Mouse (Mus musculus) c-Kit-positive CD71-negative TER-119-negative erythroid progenitor cells, embryonic 14.5 days (primary cell): Measurements from ENCODE around the gene Lnx1.

Experiments used
- DNase-seq: peaks from one replicate; pipeline ENCODE4 v3.0.0-alpha.2; 2013; ENCODE audit warnings: low read depth

Gene Lnx1

DNA sequence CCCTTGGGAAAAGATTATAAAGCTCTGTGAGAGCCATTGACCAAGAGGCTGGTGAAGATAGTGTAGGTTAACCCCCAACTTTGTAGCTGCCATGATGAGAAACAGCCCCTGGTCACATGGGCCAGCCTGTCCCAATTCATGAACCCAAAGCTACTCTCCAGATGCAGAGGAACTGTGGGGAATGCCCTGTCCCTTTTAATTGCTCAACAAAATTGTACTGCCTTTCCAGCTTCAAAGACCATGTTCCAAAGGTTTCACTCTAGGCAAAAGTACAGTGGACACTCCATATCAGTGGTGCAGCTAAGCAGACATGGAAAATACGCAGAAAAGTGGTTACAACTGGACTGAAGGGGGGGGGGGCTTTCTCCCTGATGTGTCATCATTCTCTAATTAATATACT, 53.6 kb downstream of the Lnx1 start:
- DNase-seq = no peak

DNA sequence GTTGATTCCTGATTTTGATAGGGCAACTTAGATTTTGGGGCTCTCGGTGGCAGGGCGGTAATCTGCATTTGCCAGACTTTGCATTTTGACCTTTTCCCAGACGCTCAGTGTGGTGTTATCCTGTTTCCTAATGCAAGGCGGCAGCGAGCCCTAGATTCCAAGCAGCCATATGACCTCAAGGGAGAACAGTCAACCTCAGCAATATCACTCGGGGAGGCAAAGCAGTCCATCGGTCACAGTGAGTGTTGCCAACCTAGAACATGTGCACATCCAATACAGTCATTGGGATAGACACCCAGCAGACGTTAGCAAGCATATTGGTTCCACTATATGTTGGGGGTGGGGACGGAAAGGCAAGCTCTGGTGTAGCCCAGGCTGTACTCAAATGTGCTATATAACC, 54.5 kb downstream of the Lnx1 start:
- DNase-seq = no peak

DNA sequence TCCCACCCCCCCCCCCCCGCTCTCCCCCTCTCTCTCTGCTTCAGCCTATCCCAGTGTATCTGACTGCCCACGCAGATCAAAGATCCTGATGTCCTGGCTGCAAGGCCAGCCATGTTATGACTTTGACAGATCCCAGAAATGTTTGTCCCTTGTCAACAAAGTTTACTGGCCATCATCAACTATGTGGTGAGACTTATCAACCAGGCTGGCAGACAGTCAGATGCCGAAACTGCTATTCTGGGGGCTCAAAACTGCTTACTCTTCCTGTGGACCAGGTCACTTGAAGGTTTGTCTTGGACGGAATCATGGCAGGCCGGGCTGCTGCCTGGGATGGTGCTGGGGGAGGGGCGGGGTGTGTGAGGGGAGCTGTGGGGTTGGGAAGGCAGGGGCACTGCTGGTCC, 55.1 kb downstream of the Lnx1 start:
- DNase-seq = no peak

DNA sequence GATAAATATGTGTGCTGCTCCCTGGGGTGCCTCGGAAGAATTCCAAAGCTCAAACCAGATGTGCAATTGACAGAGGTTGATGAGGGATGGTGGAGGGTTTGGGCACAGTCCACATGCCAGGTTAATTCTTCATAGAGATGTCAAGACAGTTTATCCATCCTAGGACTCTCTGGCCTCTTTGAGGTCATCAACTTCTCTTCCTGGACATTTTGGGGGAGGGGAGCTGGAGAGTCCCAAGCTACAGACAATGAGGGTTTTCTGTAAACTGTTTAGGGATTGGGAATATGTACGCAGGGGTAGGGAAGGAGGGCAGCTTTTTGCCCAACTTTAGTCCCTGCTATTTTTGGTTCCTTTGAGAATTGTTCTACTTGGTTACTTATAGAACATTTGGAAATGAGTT, 60.4 kb downstream of the Lnx1 start:
- DNase-seq = no peak

DNA sequence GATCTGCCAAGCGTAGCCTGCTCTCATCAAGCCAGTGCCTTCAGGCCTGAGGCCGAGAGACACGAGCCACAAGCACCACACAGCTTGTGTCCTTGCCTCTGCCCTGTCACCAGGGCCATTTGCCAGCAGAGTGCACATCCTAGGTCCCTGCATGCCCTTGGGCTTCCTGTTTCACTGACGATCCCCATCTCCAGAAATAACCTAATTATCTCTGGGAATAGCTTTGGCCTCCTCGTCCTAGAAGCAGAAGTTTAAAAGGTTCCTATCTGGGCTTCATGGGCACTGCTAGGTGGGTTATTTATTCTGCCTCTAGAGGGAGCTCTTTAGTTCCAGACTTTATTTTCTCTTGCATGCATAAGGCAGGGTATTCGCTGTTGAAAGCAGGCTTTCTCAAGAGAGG, 61.7 kb downstream of the Lnx1 start:
- peak; percentile 19 for DNase-seq

- no peak for DNase-seq
These were observed 62.2 kb downstream of the Lnx1 start for GRCm38 (mm10) chr5:74640504-74640903.

- DNase-seq = no peak
These were observed 63.2 kb downstream of the Lnx1 start for GRCm38 (mm10) chr5:74639516-74639915.

- DNase-seq = no peak
These were observed 68.3 kb downstream of the Lnx1 start for GRCm38 (mm10) chr5:74634391-74634790.

GRCm38 (mm10) chr5:74633453-74633852, 69.3 kb downstream of the Lnx1 start:
- no peak for DNase-seq

GRCm38 (mm10) chr5:74632369-74633114, 70.2 kb downstream of the Lnx1 start:
- no peak for DNase-seq

- no peak for DNase-seq
These were observed 74.7 kb downstream of the Lnx1 start for GRCm38 (mm10) chr5:74628001-74628400.

DNA sequence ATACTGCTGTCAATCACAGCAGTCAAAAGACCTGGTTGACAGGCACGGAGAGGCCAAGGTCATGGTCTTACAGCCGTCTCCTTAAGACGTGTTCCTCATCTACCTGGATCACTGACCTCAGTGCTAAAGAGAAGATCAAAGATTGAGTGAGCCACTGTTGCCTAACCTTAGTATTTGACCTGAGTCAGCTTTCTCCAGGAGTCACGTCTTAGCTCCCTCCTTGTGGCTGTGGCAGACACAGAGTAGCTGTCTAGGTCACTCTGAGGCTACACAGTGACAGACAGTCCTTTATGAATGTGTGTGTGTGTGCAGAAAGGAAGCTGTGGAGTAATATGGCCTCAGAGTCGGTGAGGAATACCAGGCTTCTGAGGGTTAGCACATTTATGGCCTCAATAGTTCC, 78.3 kb downstream of the Lnx1 start:
- DNase-seq = no peak

DNA sequence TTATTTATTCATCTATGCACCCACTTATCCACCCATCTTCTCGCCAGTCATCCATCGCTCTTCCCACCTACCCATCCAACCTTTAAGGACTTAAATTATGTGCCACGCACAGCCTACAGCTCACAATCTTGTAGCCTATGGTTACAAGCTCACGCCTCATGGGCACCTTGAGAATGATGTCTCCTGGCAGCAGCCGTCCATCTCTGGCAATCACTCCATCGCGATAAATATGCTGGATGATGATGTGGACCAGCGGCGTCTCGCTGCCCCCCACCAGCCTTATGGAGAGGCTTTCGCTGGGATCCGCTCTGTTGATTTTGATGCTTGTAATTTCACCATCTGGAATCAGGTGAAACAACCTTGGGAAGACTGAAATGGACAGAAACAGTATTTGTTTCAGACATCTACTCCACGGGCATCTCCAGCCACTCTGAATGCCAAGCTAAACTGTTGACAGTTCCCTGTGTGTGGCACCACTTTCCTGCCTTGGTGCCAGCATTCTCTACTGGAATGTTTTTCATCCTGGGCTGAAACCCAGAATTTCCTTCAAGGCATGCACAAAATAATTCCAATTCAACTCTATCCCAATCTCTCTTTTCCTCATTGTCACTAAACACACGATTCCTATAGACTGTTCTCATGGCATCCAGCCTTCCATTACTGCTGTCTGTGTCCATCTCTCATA, 79.3 kb downstream of the Lnx1 start:
- no peak for DNase-seq

- DNase-seq = no peak
These were observed 80.8 kb downstream of the Lnx1 start for GRCm38 (mm10) chr5:74621691-74622470.

DNA sequence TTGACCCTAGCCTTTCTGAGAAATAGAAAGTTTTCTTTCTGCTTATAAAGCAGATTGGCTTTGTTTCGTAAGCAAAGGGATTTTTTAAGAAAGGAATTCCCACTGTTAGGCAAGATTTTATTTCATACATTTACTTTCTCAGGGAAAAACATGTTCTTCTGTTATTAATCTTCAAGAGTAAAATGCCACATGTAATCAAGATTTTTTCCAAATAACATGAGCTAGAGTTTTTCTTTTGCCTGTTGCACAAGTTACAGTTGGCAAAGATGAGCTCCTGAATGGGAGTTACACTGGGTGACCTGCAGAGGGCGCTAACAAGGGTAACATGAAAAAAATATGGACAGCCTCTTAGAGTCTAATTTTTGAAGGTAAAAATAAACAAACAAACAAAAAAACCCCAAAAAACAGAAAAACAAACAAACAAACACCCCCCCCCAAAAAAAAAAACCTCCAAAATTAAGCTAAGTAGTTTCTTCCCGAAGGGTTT, 84.1 kb downstream of the Lnx1 start:
- no peak for DNase-seq

DNA sequence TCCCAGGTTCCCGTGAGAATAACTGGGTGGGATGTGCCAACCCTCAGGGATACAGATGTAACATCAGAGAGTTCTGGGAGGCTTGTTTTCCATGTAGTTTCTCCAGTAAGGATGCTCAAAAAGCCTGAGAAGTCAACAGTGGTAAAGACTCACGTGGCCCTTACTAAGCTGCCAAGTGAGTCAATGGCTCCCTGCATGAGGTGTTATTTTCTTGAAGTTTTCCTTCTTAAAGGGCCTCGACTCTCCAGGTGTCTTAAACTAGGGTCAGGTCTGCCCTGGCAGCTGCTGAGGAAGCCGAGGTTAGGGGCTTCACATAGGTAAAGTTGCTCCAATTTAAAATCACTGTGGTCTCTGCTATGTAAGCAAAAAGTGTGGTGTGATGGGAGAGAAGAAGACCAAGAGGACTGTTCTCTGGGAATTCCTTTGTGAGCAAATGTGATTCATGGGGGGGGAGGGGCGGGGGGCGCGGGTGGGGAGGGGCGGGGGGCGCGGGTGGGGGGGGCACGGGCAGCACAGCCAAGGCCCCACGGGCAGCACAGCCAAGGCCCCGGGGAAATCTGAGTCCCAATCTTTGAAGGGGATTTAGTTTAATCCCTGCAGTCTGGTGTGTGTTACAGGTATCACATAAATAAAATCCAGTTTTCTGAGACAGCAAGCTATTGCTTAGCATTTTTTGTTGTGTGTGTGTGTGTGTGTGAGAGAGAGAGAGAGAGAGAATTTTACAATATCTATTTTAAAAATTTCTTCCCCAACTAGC, 84.7 kb downstream of the Lnx1 start:
- no peak for DNase-seq

DNA sequence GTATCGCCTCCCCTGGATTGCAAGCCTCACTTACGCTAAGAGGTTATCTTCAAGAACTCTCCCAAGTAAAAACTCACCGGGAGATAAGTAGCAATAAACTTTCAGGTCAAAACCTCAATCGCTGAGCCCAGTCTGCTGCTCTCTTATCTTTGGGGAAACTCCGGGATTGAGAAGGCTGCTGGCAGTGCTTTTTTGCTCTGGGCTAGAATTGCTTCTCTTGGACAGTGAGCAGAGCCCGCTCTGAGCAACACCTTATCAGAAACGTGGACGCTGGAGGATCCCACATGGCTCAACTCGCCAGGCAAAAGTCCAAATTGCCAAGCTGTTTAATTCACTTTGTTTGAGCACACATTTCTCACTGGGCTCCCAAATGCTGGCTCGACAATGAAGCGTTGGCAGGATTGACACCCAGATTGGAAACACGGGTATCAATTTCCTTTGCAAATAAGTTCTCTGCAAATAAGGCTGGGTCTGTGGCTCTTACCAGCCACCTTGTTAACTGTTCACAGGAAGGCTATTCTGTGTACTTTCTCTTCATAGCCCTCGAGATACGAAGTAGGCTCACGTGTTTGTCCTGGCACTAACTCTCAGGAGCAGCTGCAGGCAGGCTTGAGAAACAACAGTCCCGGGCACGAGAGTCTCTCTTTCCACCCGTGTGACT, 89.1 kb downstream of the Lnx1 start:
- DNase-seq = no peak

- no peak for DNase-seq
These were observed 90.0 kb downstream of the Lnx1 start for GRCm38 (mm10) chr5:74612713-74613112.

GRCm38 (mm10) chr5:74610511-74610910, 92.2 kb downstream of the Lnx1 start:
- no peak for DNase-seq

DNA sequence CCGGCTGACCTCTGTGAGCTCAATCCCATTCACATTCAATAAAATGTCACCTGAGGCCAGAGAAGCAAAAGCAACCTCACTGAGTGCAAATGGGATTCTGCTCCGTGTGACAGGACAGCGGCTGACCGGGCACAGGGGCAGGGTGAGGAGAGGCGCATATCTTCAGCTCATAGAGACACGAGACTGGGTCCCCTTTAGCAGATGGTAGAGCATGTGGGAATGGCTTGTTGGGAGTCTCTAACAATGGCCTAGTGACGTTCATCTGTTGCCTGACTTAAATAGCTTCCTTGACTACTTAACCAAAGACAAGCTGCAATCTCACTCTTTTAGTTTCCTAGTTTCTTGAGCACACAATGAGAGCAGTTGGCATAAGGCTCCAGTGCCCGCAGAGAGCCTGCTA, 96.5 kb downstream of the Lnx1 start:
- DNase-seq = no peak

DNA sequence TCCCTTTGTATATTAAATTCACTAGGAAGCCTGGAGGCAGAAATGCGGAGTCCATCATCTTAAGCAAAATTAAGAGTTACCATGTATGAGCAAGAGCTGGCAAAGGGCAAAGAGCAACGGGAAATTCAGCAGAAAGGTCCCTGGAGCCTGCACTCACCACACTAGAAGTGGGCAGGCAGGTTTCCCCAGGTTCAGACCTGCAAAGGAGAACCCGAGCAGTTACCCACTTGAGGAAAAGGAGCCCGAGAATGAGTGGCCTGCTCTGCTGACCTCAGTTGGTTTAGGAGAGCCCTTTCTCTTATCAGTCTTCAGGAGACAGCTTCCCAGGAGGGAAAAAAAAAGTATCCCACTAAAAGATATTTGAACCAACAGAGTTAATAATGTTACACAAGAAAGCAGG, 99.4 kb downstream of the Lnx1 start:
- no peak for DNase-seq

GRCm38 (mm10) chr5:74602371-74602770, 100.3 kb downstream of the Lnx1 start:
- no peak for DNase-seq
